Mouse (Mus musculus) myocyte (in vitro differentiated cells): Measurements from ENCODE around the gene Bmpr1b. TPM values are rescaled to one million over a fixed set of nuclear protein-coding genes. Genes with fewer than 3 reads are reported as not detected.

Experiments used
- H3K27me3 ChIP-seq: one replicate; pipeline ENCODE4 v1.6.1; 2011; ENCODE audit not compliant: control insufficient read depth, insufficient read depth, insufficient read length
- H3K36me3 ChIP-seq: one replicate; pipeline ENCODE4 v1.6.1; 2011; ENCODE audit not compliant: control insufficient read depth, insufficient read depth
- H3K4me2 ChIP-seq: one replicate; pipeline ENCODE4 v1.6.1; 2011; ENCODE audit warnings: low read depth, control low read depth
- H3K4me3 ChIP-seq: one replicate; pipeline ENCODE4 v1.5.1; 2011; ENCODE audit warnings: mild to moderate bottlenecking, control low read depth, moderate library complexity
- H3K79me2 ChIP-seq: one replicate; pipeline ENCODE4 v1.6.1; 2011; ENCODE audit not compliant: control insufficient read depth, insufficient read depth
- H3ac ChIP-seq: one replicate; pipeline ENCODE4 v1.6.1; 2011; ENCODE audit not compliant: control insufficient read depth, insufficient read length
- CEBPB ChIP-seq: IDR thresholded peaks from 2 replicates; pipeline ENCODE4 v1.6.1; 2011; ENCODE audit warnings: mild to moderate bottlenecking, moderate library complexity; ENCODE audit not compliant: poor library complexity, insufficient read depth, severe bottlenecking
- E2F4 ChIP-seq: IDR thresholded peaks from one replicate; pipeline ENCODE4 v1.6.1; 2011; ENCODE audit warnings: mild to moderate bottlenecking, control low read depth, moderate library complexity; ENCODE audit not compliant: insufficient read depth
- MAX ChIP-seq: IDR thresholded peaks from one replicate; pipeline ENCODE4 v1.6.1; 2011; ENCODE audit warnings: low read depth, mild to moderate bottlenecking, control low read depth
- MYOD1 ChIP-seq, 3 experiments: IDR thresholded peaks; one replicate each; pipeline ENCODE4 v1.6.1; 2011; ENCODE audit warnings: control low read depth in 2 of 3, low read depth in 2 of 3, mild to moderate bottlenecking in 2 of 3, moderate library complexity in 1 of 3; ENCODE audit not compliant: insufficient read length in 2 of 3, control insufficient read depth in 1 of 3
- MYOG ChIP-seq, 3 experiments: IDR thresholded peaks; one replicate each; pipeline ENCODE4 v1.6.1; 2011; ENCODE audit warnings: control low read depth in 2 of 3, low read depth in 2 of 3, mild to moderate bottlenecking in 2 of 3; ENCODE audit not compliant: insufficient read length in 2 of 3, control insufficient read depth in 1 of 3, insufficient read depth in 1 of 3
- POLR2A ChIP-seq: IDR thresholded peaks from one replicate; pipeline ENCODE4 v1.6.1; 2011; ENCODE audit warnings: low read depth, mild to moderate bottlenecking, control low read depth, moderate library complexity; ENCODE audit not compliant: insufficient read length
- POLR2AphosphoS2 ChIP-seq: IDR thresholded peaks from one replicate; pipeline ENCODE4 v1.6.1; 2011; ENCODE audit warnings: low read depth, control low read depth; ENCODE audit not compliant: insufficient read length
- REST ChIP-seq: IDR thresholded peaks from one replicate; pipeline ENCODE4 v1.6.1; 2011; ENCODE audit warnings: mild to moderate bottlenecking, control low read depth, moderate library complexity; ENCODE audit not compliant: insufficient read depth, insufficient read length
- SRF ChIP-seq: IDR thresholded peaks from one replicate; pipeline ENCODE4 v1.6.1; 2011; ENCODE audit warnings: low read depth; ENCODE audit not compliant: control insufficient read depth, insufficient read length
- TCF12 ChIP-seq: IDR thresholded peaks from one replicate; pipeline ENCODE4 v1.6.1; 2011; ENCODE audit warnings: mild to moderate bottlenecking, control low read depth; ENCODE audit not compliant: poor library complexity, insufficient read depth, severe bottlenecking
- TCF3 ChIP-seq: IDR thresholded peaks from one replicate; pipeline ENCODE4 v1.6.1; 2011; ENCODE audit warnings: low read depth, control low read depth; ENCODE audit not compliant: insufficient read length
- USF1 ChIP-seq: IDR thresholded peaks from one replicate; pipeline ENCODE4 v1.6.1; 2011; ENCODE audit warnings: low read depth, mild to moderate bottlenecking, control low read depth, moderate library complexity
- polyA plus RNA-seq: library from polyadenylated mRNA; unstranded; fragments of >200 nt; fragmentation: generic; extraction: Trizol; gene quantifications from one replicate; pipeline ENCODE4 v1.2.1, GENCODE M21; 2012; ENCODE audit warnings: missing spikeins

Bmpr1b gene
- polyA plus RNA-seq, 1 experiment, result 0.34 TPM

DNA sequence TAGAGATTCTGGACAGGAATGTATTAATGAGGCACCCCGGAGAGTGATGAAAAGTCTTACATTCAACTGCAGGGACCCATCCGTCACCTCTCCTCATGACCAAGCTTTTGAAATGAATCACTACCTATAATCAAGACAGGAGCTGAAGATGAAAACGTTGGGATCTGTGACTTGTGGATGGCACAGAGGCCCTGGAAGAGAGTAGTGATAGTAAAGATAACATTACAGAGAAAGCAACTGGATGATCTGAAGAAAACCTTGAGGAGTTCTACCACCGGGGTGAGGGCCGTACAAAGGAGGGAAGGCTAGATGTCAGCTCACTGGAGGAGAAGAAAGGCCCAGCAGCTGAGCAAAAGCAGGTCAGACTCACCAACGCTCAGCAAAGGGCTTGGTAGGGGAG lies 120.7 kb downstream of the Bmpr1b start:
- H3K27me3 ChIP-seq, result no peaks in the 10 kb centered on the region
- H3K79me2 ChIP-seq, result no peaks in the 10 kb centered on the region
- H3K4me3 ChIP-seq, result no peak overlapping the region
- TF ChIP-seq CEBPB (no peak), E2F4 (no peak), MYOG (IDR thresholded peaks at IDR 0.05; ENCODE audit: control insufficient read depth in 1 of 3, insufficient read depth in 1 of 3, insufficient read length in 2 of 3, low read depth in 2 of 3) (no peak), REST (no peak), USF1 (no peak), TCF3 (no peak), MYOD1 (IDR thresholded peaks at IDR 0.05; ENCODE audit: control insufficient read depth in 1 of 3, insufficient read length in 2 of 3, low read depth in 2 of 3) (no peak), TCF12 (no peak), SRF (no peak), POLR2AphosphoS2 (no peak), MAX (no peak), POLR2A (no peak)
- H3K36me3 ChIP-seq, result no peaks in the 10 kb centered on the region
- peak overlapping the region; percentile 56 for H3K4me2 ChIP-seq
- no peak overlapping the region for H3ac ChIP-seq

DNA sequence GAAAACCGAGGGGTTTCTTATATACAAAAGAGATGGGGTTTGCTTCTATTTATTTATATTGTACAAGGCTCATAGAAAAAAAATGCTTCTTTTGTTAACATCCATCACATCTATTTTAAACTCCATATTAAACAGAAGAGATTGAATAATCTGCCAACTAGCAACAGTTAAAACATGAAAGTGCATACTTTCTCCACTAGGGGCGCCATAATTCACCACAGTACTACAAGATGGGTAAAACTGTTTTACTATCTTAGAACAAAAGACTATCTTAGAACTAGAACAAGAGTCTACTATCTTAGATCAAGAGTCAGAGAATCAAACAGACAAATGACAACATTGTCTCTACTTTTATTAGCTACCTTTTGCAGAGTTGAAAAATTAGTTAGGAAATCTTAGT lies 125.8 kb downstream of the Bmpr1b start:
- TF ChIP-seq MAX, result no peak
- no peak for TF ChIP-seq USF1
- TF ChIP-seq E2F4, result no peak
- TF ChIP-seq MYOG (IDR thresholded peaks at IDR 0.05; ENCODE audit: control insufficient read depth in 1 of 3, insufficient read depth in 1 of 3, insufficient read length in 2 of 3, low read depth in 2 of 3), result no peak
- TF ChIP-seq TCF12, result no peak
- no peak for TF ChIP-seq MYOD1 (IDR thresholded peaks at IDR 0.05; ENCODE audit: control insufficient read depth in 1 of 3, insufficient read length in 2 of 3, low read depth in 2 of 3)
- no peak for TF ChIP-seq TCF3
- no peak for TF ChIP-seq POLR2A
- TF ChIP-seq SRF, result no peak
- Histone ChIP-seq H3K27me3 (no peaks in the 10 kb centered on the region), H3K4me3 (no peak overlapping the region), H3ac (no peak overlapping the region), H3K4me2 (no peak overlapping the region), H3K36me3 (no peaks in the 10 kb centered on the region), H3K79me2 (no peaks in the 10 kb centered on the region)

DNA sequence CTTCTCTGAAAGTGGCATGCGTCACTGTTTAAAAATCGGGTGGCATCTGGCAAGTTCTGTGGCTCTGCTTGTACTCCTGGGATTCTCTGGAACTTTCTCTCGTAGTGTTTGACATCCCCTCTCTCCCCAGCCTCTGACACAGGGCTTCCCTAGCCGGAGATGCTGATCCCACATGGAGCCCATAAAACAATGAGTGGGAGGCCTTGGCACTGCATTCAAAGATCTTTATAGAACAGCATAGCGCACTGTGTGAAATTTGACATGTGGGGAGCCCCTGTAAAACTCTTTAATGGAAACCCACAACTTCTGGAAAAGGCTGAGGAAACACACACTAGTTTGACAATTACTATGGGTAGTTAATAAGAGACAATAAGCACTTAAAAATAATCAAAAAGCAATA lies 126.2 kb downstream of the Bmpr1b start:
- TF ChIP-seq POLR2A (no peak), MAX (no peak), SRF (no peak), MYOG (IDR thresholded peaks at IDR 0.05; ENCODE audit: control insufficient read depth in 1 of 3, insufficient read depth in 1 of 3, insufficient read length in 2 of 3, low read depth in 2 of 3) (no peak), TCF12 (no peak), REST (no peak), CEBPB (no peak), POLR2AphosphoS2 (no peak), E2F4 (no peak), USF1 (no peak), MYOD1 (IDR thresholded peaks at IDR 0.05; ENCODE audit: control insufficient read depth in 1 of 3, insufficient read length in 2 of 3, low read depth in 2 of 3) (no peak), TCF3 (no peak)
- no peaks in the 10 kb centered on the region for H3K27me3 ChIP-seq
- no peaks in the 10 kb centered on the region for H3K36me3 ChIP-seq
- H3K4me3 ChIP-seq, result no peak overlapping the region
- H3ac ChIP-seq, result no peak overlapping the region
- no peaks in the 10 kb centered on the region for H3K79me2 ChIP-seq
- no peak overlapping the region for H3K4me2 ChIP-seq

DNA sequence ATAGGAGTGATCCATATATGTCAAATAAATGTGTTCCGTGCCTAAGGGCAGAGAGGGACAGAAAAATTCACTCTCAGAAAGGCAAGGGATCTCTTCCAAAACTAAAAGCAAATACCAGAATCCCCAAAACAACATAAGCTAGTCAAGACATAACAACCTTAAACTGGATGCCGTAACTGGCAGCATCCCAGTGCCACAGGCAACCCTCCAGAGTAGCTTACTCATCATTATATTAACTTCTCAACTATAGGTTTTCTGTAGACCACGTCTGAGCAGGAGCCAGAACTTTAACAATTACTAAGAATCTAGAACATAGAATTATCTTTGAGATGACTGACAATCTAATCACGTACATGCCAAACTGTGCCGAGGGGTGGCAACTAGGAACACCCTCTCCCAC lies 128.9 kb downstream of the Bmpr1b start:
- Histone ChIP-seq H3K4me2 (no peak overlapping the region), H3K27me3 (no peaks in the 10 kb centered on the region), H3K36me3 (no peaks in the 10 kb centered on the region), H3K79me2 (no peaks in the 10 kb centered on the region), H3K4me3 (no peak overlapping the region), H3ac (no peak overlapping the region)
- TF ChIP-seq POLR2A (no peak), REST (no peak), CEBPB (no peak), TCF3 (no peak), E2F4 (no peak)

DNA sequence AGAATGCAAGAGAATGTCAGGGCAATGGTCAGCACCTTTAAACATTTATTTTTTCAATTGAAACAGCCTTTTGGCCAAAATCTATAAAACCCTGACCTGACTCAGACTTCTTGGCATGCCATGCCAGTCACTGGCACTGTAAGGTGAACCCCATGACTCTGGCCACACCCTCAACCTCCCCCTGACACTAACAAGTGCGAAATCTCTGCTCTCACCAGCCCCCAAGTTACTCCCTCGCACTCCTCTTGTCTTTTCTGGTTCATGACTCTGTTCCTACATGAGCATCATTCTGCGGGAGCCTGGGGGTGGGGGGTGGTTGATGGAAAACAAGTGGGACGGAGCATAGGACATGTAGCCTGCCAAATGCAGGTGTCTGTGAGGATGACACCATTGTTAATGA lies 135.1 kb downstream of the Bmpr1b start:
- Histone ChIP-seq H3K4me2 (no peak overlapping the region), H3K79me2 (no peaks in the 10 kb centered on the region), H3K36me3 (no peaks in the 10 kb centered on the region), H3K4me3 (no peak overlapping the region), H3ac (no peak overlapping the region), H3K27me3 (no peaks in the 10 kb centered on the region)
- TF ChIP-seq CEBPB, result no peak
- no peak for TF ChIP-seq SRF
- no peak for TF ChIP-seq USF1
- TF ChIP-seq REST, result no peak
- TF ChIP-seq TCF3, result no peak
- TF ChIP-seq POLR2A, result no peak
- TF ChIP-seq POLR2AphosphoS2, result no peak
- TF ChIP-seq MYOG (IDR thresholded peaks at IDR 0.05; ENCODE audit: control insufficient read depth in 1 of 3, insufficient read depth in 1 of 3, insufficient read length in 2 of 3, low read depth in 2 of 3), result no peak
- TF ChIP-seq MAX, result no peak
